Mouse (Mus musculus) heart, adult 2 months (tissue): Measurements from ENCODE around the gene Fbxl14. TPM values are rescaled to one million over a fixed set of nuclear protein-coding genes. Genes with fewer than 3 reads are reported as not detected.

Experiments used
- DNase-seq, 2 experiments: peaks; one replicate each; pipeline ENCODE4 v3.0.0; 2021
- H3K27ac ChIP-seq: fragments of 200-600 bp; 2 replicates; pipeline ENCODE4 v1.8.1; 2022
- H3K27me3 ChIP-seq: fragments of 200-500 bp; 2 replicates; pipeline ENCODE4 v1.6.1; 2012; ENCODE audit warnings: mild to moderate bottlenecking, low read length, inconsistent platforms, mixed read lengths; ENCODE audit not compliant: control insufficient read depth, insufficient read depth
- H3K36me3 ChIP-seq: fragments of 200-500 bp; 2 replicates; pipeline ENCODE4 v1.6.1; 2012; ENCODE audit warnings: low read length, inconsistent platforms; ENCODE audit not compliant: control insufficient read depth, insufficient read depth
- H3K4me1 ChIP-seq: fragments of 200-500 bp; 2 replicates; pipeline ENCODE4 v1.6.1; 2011; ENCODE audit warnings: low read length; ENCODE audit not compliant: control insufficient read depth, insufficient read depth
- H3K4me3 ChIP-seq: fragments of 200-600 bp; 2 replicates; pipeline ENCODE4 v1.8.1; 2022
- H3K79me2 ChIP-seq: fragments of 200-500 bp; replicated peaks from 2 replicates; pipeline ENCODE4 v1.6.1; 2012; ENCODE audit warnings: mild to moderate bottlenecking, inconsistent platforms, low read length, moderate library complexity, mixed read lengths; ENCODE audit not compliant: control insufficient read depth, insufficient read depth
- H3K9ac ChIP-seq: fragments of 200-500 bp; 2 replicates; pipeline ENCODE4 v1.6.1; 2012; ENCODE audit warnings: low read depth, mild to moderate bottlenecking, control low read depth, inconsistent platforms, low read length, mixed read lengths
- CTCF ChIP-seq: fragments of 200-600 bp; IDR thresholded peaks from 2 replicates; pipeline ENCODE4 v1.8.1; 2022; ENCODE audit warnings: antibody characterized with exemption, mild to moderate bottlenecking, moderate library complexity
- EP300 ChIP-seq: fragments of 200-500 bp; IDR thresholded peaks from 2 replicates; pipeline ENCODE4 v1.6.1; 2011; ENCODE audit warnings: low read depth, low read length, control low read depth; ENCODE audit not compliant: insufficient read depth
- POLR2A ChIP-seq: fragments of 200-500 bp; IDR thresholded peaks from 2 replicates; pipeline ENCODE4 v1.6.1; 2011; ENCODE audit warnings: mild to moderate bottlenecking, low read depth, low read length, control low read depth; ENCODE audit not compliant: insufficient read depth
- WGBS: fragments of 180-500 bp; shearing (Covaris S2); methylation state at CpG from one replicate; pipeline ENCODE4 v1.1.7; 2018; 5-methylcytosine and 5-hydroxymethylcytosine counted together
- intact Hi-C: fragments of 180-260 bp; cut with DNase I; formaldehyde crosslinking; loops from one replicate; pipeline ENCODE4 v1.15.1; 2025
- polyA plus RNA-seq: library from polyadenylated mRNA; depleted of rRNA; stranded (reverse); fragments of >200 nt; gene quantifications from 2 replicates; pipeline ENCODE4 v1.2.3, GENCODE M21; 2012; rRNA removed
- total RNA-seq, 2 experiments: library from RNA; stranded (reverse); gene quantifications; 2 replicates each; pipeline ENCODE4 v1.2.3; 2021

Gene Fbxl14
- total and polyA plus RNA-seq, 3 experiments = 16.0 to 19.7 (median 16.6) TPM

GRCm38 (mm10) chr6:119520731-119521130 is 41.3 kb downstream of the Fbxl14 start:
- 33% methylated on average over 9 of the region's 9 CpGs for WGBS

DNA sequence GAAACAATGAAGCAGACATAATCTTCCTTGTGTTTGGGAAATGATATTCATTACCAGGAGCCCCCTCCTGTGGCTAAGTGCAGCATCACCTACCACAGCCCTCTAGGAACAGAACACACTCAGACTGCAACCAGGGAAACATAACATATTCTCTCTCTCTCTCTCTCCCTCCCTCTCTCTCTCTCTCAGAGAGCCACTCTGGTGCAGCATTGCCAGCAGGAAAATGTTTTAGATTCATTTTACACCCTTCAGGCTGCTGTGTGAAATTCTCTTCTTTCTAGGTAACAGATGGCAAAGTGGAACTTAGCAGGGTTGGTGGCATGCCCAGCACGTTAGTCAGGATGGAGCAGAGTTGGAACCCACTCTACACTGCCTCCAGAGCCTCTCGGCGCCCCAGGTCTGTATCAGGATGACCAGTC is 42.0 kb downstream of the Fbxl14 start:
- H3K4me3 ChIP-seq = no peak overlapping the region
- H3K79me2 ChIP-seq = no peaks in the 10 kb centered on the region
- H3K27me3 ChIP-seq = no peaks in the 10 kb centered on the region
- H3K9ac ChIP-seq = no peak overlapping the region
- peak; percentile 48 for TF ChIP-seq CTCF
- no peak for TF ChIP-seq POLR2A
- 69% methylated on average over 3 of the region's 3 CpGs for WGBS
- H3K36me3 ChIP-seq = no peaks in the 10 kb centered on the region
- H3K4me1 ChIP-seq = no peaks in the 10 kb centered on the region; the same call in 1 of the 2 replicates
- intact Hi-C loops = no loop called here
- no peak for DNase-seq
- no peak overlapping the region for H3K27ac ChIP-seq

More at GRCm38 (mm10) chr6:119520731-119521130, 41.3 kb downstream of the Fbxl14 start:
- intact Hi-C loops = no loop called here
- Histone ChIP-seq H3K9ac (no peak overlapping the region), H3K27me3 (no peaks in the 10 kb centered on the region), H3K27ac (no peak overlapping the region), H3K36me3 (no peaks in the 10 kb centered on the region), H3K4me3 (no peak overlapping the region), H3K79me2 (no peaks in the 10 kb centered on the region), H3K4me1 (no peaks in the 10 kb centered on the region; the same call in 1 of the 2 replicates)
- TF ChIP-seq CTCF (no peak), EP300 (no peak), POLR2A (no peak)
- DNase-seq = no peak

DNA sequence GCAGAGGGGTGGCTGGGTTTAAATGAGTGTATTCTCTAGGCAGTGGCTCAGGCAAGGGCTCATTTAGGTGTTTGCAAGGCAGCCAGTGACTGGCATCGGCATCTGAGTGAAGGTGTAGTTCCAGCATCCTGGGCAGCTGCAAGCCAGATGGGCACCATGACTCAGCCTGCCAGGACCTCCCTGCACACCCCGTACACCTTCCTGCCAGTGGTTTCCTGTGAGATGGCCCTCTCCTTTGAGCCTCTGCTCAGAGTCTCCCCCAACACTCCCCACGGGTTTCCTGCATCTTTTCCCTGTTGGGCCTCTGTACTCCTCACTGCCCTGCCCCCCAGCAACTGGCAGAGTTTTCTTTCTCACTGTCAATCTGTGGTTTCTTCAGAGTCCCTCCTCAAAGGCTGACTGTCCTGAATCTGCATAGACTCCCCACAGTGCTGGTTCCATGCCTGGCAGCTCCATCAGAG is 42.5 kb downstream of the Fbxl14 start:
- Histone ChIP-seq H3K4me3 (no peak overlapping the region), H3K27me3 (no peaks in the 10 kb centered on the region), H3K79me2 (no peaks in the 10 kb centered on the region), H3K36me3 (no peaks in the 10 kb centered on the region), H3K9ac (no peak overlapping the region), H3K4me1 (no peaks in the 10 kb centered on the region; the same call in 1 of the 2 replicates), H3K27ac (no peak overlapping the region)
- 29% methylated on average over 3 of the region's 3 CpGs for WGBS
- DNase-seq = no peak
- TF ChIP-seq POLR2A (no peak), EP300 (no peak), CTCF (no peak)
- intact Hi-C loops = no loop called here

GRCm38 (mm10) chr6:119526498-119526897 is 47.0 kb downstream of the Fbxl14 start:
- Histone ChIP-seq H3K4me1 (no peaks in the 10 kb centered on the region), H3K27ac (no peak overlapping the region), H3K27me3 (no peaks in the 10 kb centered on the region), H3K36me3 (no peaks in the 10 kb centered on the region), H3K79me2 (no peaks in the 10 kb centered on the region), H3K9ac (no peak overlapping the region), H3K4me3 (no peak overlapping the region)
- intact Hi-C loops = no loop called here
- 59% methylated on average over 5 of the region's 5 CpGs for WGBS
- TF ChIP-seq EP300 (no peak), POLR2A (no peak), CTCF (no peak)
- DNase-seq = no peak

GRCm38 (mm10) chr6:119529659-119530058 is 50.2 kb downstream of the Fbxl14 start:
- DNase-seq = no peak
- Histone ChIP-seq H3K27me3 (no peaks in the 10 kb centered on the region), H3K36me3 (no peaks in the 10 kb centered on the region), H3K79me2 (no peaks in the 10 kb centered on the region), H3K27ac (no peak overlapping the region), H3K4me3 (no peak overlapping the region), H3K9ac (no peak overlapping the region), H3K4me1 (no peaks in the 10 kb centered on the region)
- no peak for TF ChIP-seq CTCF
- no peak for TF ChIP-seq POLR2A
- TF ChIP-seq EP300 = no peak
- intact Hi-C loops = no loop called here
- WGBS = 64% methylated on average over 3 of the region's 3 CpGs

Other genes starting within 250 kb of the Fbxl14 start
- gene Cacna2d4, start 243.1 kb upstream of the Fbxl14 start, total RNA-seq = not detected
- gene Cacna2d4, start 243.1 kb upstream of the Fbxl14 start, polyA plus RNA-seq = 0.23 TPM in 2 replicates
- under 1 TPM; 0.61 to 0.73 TPM for gene Lrtm2, start 148.9 kb upstream of the Fbxl14 start, total RNA-seq
- 0.47 and 0.57 TPM in 2 replicates for gene Lrtm2, start 148.9 kb upstream of the Fbxl14 start, polyA plus RNA-seq
- gene Adipor2, start 62.0 kb upstream of the Fbxl14 start, total RNA-seq = 10 to 100 TPM; 62.7 to 63.6 TPM
- gene Adipor2, start 62.0 kb upstream of the Fbxl14 start, polyA plus RNA-seq = 57.0 and 72.2 TPM in 2 replicates
- 1 to 10 TPM; 2.4 to 3.0 TPM for gene Wnt5b, start 64.7 kb downstream of the Fbxl14 start, total RNA-seq
- 2.5 and 2.9 TPM in 2 replicates for gene Wnt5b, start 64.7 kb downstream of the Fbxl14 start, polyA plus RNA-seq